Mouse (Mus musculus): ENCODE data around the gene Gm10722. TPM values are rescaled to one million over a fixed set of nuclear protein-coding genes. Genes with fewer than 3 reads are reported as not detected.
"Not testable (repeated sequence)": the region's sequence is repeated elsewhere in the genome, so short reads cannot be mapped to it uniquely, and the experiment has no call there.

The Gm10722 gene
- not detected in 2 replicates for polyA plus RNA-seq (2015; fragmentation: Nextera tagmentation; extraction: Ambion mirVana)

DNA sequence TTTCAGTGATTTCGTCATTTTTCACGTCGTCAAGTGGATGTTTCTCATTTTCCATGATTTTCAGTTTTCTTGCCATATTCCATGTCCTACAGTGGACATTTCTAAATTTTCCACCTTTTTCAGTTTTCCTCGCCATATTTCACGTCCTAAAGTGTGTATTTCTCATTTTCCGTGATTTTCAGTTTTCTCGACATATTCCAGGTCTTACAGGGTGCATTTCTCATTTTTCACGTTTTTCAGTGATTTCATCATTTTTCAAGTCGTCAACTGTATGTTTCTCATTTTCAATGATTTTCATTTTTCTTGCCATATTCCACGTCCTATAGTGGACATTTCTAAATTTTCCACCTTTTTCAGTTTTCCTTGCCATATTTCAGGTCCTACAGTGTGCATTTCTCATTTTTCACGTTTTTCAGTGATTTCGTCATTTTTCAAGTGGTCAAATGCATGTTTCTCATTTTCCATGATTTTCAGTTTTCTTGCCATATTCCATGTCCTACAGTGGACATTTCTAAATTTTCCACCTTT, at the start of gene Gm10722:
TSS of gene Gm10722 (plus strand) at position 478 of the 528 bp plus-strand sequence.
- not testable (repeated sequence) for H3K9ac ChIP-seq; H3K4me1 ChIP-seq (replicated peaks); H3K9me3 ChIP-seq; H3K36me3 ChIP-seq; H3K4me2 ChIP-seq; ATAC-seq (ENCODE audit: low read depth); H3K27ac ChIP-seq (replicated peaks); H3K4me3 ChIP-seq; H3K27me3 ChIP-seq
- 75% methylated on average over 12 of the region's 12 CpGs for WGBS

DNA sequence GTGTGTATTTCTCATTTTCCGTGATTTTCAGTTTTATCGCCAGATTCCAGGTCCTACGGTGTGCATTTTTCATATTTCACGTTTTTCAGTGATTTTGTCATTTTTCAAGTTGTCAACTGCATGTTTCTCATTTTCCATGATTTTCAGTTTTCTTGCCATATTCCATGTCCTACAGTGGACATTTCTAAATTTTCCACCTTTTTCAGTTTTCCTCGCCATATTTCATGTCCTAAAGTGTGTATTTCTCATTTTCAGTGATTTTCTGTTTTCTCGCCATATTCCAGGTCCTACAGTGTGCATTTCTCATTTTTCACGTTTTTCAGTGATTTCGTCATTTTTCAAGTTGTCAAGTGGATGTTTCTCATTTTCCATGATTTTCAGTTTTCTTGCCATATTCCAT, 284 bp downstream of the Gm10722 start:
- not testable (repeated sequence) for ATAC-seq (ENCODE audit: low read depth)
- 64% methylated on average over 8 of the region's 8 CpGs for WGBS

DNA sequence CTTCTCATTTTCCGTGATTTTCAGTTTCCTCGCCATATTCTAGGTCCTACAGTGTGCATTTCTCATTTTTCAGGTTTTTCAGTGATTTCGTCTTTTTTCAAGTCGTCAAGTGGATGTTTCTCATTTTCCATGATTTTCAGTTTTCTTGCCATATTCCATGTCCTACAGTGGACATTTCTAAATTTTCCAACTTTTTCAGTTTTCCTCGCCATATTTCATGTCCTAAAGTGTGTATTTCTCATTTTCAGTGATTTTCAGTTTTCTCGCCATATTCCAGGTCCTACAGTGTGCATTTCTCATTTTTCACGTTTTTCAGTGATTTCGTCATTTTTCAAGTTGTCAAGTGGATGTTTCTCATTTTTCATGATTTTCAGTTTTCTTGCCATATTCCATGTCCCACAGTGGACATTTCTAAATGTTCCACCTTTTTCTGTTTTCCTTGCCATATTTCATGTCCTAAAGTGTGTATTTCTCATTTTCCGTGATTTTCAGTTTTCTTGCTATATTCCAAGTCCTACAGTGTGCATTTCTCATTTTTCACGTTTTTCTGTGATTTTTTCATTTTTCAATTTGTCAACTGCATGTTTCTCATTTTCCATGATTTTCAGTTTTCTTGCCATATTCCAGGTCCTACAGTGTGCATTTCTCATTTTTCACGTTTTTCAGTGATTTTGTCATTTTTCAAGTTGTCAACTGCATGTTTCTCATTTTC, 1.4 kb downstream of the Gm10722 start:
- H3K27me3 ChIP-seq; H3K4me2 ChIP-seq; H3K9ac ChIP-seq; H3K36me3 ChIP-seq; H3K27ac ChIP-seq (replicated peaks); H3K4me1 ChIP-seq (replicated peaks); H3K9me3 ChIP-seq; H3K4me3 ChIP-seq: not testable (repeated sequence)
- peak; percentile 91 for ATAC-seq (ENCODE audit: low read depth)
- WGBS, result 69% methylated on average over 9 of the region's 11 CpGs

More for the DNA sequence above, 284 bp downstream of the Gm10722 start:
- not testable (repeated sequence) for H3K27ac ChIP-seq (replicated peaks); H3K4me2 ChIP-seq; H3K4me1 ChIP-seq (replicated peaks); H3K27me3 ChIP-seq; H3K4me3 ChIP-seq; H3K9ac ChIP-seq; H3K9me3 ChIP-seq; H3K36me3 ChIP-seq

DNA sequence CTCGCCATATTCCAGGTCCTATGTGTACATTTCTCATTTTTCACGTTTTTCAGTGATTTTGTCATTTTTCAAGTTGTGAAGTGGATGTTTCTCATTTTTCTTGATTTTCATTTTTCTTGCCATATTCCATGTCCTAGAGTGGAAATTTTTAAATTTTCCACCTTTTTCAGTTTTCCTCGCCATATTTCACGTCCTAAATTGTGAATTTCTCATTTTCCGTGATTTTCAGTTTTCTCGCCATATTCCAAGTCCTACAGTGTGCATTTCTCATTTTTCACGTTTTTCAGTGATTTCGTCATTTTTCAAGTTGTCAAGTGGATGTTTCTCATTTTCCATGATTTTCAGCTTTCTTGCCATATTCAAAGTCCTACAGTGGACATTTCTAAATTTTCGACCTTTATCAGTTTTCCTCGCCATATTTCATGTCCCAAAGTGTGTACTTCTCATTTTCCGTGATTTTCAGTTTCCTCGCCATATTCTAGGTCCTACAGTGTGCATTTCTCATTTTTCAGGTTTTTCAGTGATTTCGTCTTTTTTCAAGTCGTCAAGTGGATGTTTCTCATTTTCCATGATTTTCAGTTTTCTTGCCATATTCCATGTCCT, 2.2 kb downstream of the Gm10722 start, which contains the start of gene Gm11168:
TSS of gene Gm11168 (plus strand) at position 553 of the 603 bp plus-strand sequence.
- H3K4me3 ChIP-seq; H3K27ac ChIP-seq (replicated peaks); H3K27me3 ChIP-seq; H3K9me3 ChIP-seq; H3K36me3 ChIP-seq; H3K4me1 ChIP-seq (replicated peaks); H3K9ac ChIP-seq; ATAC-seq (ENCODE audit: low read depth); H3K4me2 ChIP-seq: not testable (repeated sequence)
- WGBS, result 73% methylated on average over 6 of the region's 14 CpGs

DNA sequence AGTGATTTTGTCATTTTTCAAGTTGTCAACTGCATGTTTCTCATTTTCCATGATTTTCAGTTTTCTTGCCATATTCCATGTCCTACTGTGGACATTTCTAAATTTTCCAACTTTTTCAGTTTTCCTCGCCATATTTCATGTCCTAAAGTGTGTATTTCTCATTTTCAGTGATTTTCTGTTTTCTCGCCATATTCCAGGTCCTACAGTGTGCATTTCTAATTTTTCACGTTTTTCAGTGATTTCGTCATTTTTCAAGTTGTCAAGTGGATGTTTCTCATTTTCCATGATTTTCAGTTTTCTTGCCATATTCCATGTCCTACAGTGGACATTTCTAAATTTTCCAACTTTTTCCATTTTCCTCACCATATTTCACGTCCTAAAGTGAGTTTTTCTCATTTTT, 5.5 kb downstream of the Gm10722 start:
- H3K4me3 ChIP-seq; H3K27ac ChIP-seq (replicated peaks); H3K4me2 ChIP-seq; H3K4me1 ChIP-seq (replicated peaks); ATAC-seq (ENCODE audit: low read depth); H3K27me3 ChIP-seq; H3K36me3 ChIP-seq; H3K9ac ChIP-seq: not testable (repeated sequence)
- H3K9me3 ChIP-seq, result peaks cover 11% of the 10 kb centered on the region
- WGBS, result 88% methylated on average over 1 of the region's 5 CpGs

DNA sequence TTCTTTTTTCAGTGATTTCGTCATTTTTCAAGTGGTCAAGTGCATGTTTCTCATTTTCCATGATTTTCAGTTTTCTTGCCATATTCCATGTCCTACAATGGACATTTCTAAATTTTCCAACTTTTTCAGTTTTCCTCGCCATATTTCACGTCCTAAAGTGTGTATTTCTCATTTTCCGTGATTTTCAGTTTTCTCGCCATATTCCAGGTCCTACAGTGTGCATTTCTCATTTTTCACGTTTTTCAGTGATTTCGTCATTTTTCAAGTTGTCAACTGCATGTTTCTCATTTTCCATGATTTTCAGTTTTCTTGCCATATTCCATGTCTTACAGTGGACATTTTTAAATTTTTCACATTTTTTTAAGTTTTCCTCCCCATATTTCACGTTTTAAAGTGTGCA, 5.9 kb downstream of the Gm10722 start:
- peak; percentile 78 for ATAC-seq (ENCODE audit: low read depth)
- H3K9me3 ChIP-seq, result peaks cover 11% of the 10 kb centered on the region

DNA sequence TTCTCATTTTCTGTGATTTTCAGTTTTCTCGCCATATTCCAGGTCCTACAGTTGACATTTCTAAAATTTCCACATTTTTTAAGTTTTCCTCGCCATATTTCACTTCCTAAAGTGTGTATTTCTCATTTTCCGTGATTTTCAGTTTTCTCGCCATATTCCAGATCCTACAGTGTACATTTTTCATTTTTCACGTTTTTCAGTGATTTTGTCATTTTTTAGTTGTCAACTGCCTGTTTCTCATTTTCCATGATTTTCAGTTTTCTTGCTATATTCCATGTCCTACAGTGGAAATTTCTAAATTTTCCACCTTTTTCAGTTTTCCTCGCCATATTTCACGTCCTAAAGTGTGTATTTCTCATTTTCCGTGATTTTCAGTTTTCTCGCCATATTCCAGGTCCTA, 6.5 kb downstream of the Gm10722 start:
- not testable (repeated sequence) for H3K36me3 ChIP-seq; H3K27ac ChIP-seq (replicated peaks); H3K9ac ChIP-seq; H3K4me1 ChIP-seq (replicated peaks); H3K27me3 ChIP-seq; H3K9me3 ChIP-seq; H3K4me2 ChIP-seq; H3K4me3 ChIP-seq
- ATAC-seq (ENCODE audit: low read depth), result peak; percentile 41; the same call in 1 of the 2 replicates
- 71% methylated on average over 8 of the region's 9 CpGs for WGBS

More for the DNA sequence above, 5.9 kb downstream of the Gm10722 start:
- H3K27ac ChIP-seq (replicated peaks); H3K36me3 ChIP-seq; H3K9ac ChIP-seq; H3K4me1 ChIP-seq (replicated peaks); H3K27me3 ChIP-seq; H3K4me3 ChIP-seq; H3K4me2 ChIP-seq: not testable (repeated sequence)
- 71% methylated on average over 8 of the region's 8 CpGs for WGBS

DNA sequence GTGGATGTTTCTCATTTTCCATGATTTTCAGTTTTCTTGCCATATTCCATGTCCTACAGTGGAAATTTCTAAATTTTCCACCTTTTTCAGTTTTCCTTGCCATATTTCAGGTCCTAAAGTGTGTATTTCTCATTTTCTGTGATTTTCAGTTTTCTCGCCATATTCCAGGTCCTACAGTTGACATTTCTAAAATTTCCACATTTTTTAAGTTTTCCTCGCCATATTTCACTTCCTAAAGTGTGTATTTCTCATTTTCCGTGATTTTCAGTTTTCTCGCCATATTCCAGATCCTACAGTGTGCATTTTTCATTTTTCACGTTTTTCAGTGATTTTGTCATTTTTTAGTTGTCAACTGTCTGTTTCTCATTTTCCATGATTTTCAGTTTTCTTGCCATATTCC, 8.6 kb downstream of the Gm10722 start:
- not testable (repeated sequence) for H3K36me3 ChIP-seq; H3K4me2 ChIP-seq; H3K27me3 ChIP-seq; H3K9ac ChIP-seq; H3K9me3 ChIP-seq; H3K4me3 ChIP-seq; H3K4me1 ChIP-seq (replicated peaks); H3K27ac ChIP-seq (replicated peaks)
- WGBS, result no CpG with 5 or more reads among the region's 5 CpGs
- peak; percentile 41; the same call in 1 of the 2 replicates for ATAC-seq (ENCODE audit: low read depth)

DNA sequence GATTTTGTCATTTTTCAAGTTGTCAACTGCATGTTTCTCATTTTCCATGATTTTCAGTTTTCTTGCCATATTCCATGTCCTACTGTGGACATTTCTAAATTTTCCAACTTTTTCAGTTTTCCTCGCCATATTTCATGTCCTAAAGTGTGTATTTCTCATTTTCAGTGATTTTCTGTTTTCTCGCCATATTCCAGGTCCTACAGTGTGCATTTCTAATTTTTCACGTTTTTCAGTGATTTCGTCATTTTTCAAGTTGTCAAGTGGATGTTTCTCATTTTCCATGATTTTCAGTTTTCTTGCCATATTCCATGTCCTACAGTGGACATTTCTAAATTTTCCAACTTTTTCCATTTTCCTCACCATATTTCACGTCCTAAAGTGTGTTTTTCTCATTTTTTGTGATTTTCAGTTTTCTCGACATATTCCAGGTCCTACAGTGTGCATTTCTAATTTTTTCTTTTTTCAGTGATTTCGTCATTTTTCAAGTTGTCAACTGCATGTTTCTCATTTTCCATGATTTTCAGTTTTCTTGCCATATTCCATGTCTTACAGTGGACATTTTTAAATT, 11.4 kb downstream of the Gm10722 start:
- not testable (repeated sequence) for H3K9me3 ChIP-seq; H3K4me3 ChIP-seq; H3K4me1 ChIP-seq (replicated peaks); H3K36me3 ChIP-seq; H3K9ac ChIP-seq; H3K27ac ChIP-seq (replicated peaks); H3K27me3 ChIP-seq; H3K4me2 ChIP-seq; ATAC-seq (ENCODE audit: low read depth)
- 85% methylated on average over 3 of the region's 7 CpGs for WGBS

DNA sequence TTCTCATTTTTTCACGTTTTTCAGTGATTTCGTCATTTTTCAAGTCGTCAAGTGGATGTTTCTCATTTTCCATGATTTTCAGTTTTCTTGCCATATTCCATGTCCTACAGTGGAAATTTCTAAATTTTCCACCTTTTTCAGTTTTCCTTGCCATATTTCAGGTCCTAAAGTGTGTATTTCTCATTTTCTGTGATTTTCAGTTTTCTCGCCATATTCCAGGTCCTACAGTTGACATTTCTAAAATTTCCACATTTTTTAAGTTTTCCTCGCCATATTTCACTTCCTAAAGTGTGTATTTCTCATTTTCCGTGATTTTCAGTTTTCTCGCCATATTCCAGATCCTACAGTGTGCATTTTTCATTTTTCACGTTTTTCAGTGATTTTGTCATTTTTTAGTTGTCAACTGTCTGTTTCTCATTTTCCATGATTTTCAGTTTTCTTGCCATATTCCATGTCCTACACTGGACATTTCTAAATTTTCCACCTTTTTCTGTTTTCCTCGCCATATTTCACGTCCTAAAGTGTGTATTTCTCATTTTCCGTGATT, 12.1 kb downstream of the Gm10722 start, which contains the start of gene Gm10721:
TSS of gene Gm10721 (plus strand) at position 408 of the 547 bp plus-strand sequence.
- not testable (repeated sequence) for H3K4me1 ChIP-seq (replicated peaks); H3K27me3 ChIP-seq; H3K9ac ChIP-seq; H3K36me3 ChIP-seq; H3K4me2 ChIP-seq; H3K27ac ChIP-seq (replicated peaks); H3K4me3 ChIP-seq; H3K9me3 ChIP-seq
- ATAC-seq (ENCODE audit: low read depth), result peak; percentile 9; the same call in 1 of the 2 replicates
- WGBS, result no CpG with 5 or more reads among the region's 11 CpGs

DNA sequence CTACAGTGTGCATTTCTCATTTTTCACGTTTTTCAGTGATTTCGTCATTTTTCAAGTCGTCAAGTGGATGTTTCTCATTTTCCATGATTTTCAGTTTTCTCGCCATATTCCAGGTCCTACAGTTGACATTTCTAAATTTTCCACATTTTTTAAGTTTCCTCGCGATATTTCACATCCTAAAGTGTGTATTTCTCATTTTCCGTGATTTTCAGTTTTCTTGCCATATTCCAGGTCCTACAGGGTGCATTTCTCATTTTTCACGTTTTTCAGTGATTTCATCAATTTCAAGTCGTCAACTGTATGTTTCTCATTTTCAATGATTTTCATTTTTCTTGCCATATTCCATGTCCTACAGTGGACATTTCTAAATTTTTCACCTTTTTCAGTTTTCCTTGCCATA, 14.6 kb downstream of the Gm10722 start, which contains the start of gene Gm10720:
TSS of gene Gm10720 (plus strand) at position 301 of the 400 bp plus-strand sequence.
- 66% methylated on average over 5 of the region's 9 CpGs for WGBS
- not testable (repeated sequence) for ATAC-seq (ENCODE audit: low read depth); H3K36me3 ChIP-seq; H3K4me3 ChIP-seq; H3K9me3 ChIP-seq; H3K4me1 ChIP-seq (replicated peaks); H3K27me3 ChIP-seq; H3K4me2 ChIP-seq; H3K9ac ChIP-seq; H3K27ac ChIP-seq (replicated peaks)

DNA sequence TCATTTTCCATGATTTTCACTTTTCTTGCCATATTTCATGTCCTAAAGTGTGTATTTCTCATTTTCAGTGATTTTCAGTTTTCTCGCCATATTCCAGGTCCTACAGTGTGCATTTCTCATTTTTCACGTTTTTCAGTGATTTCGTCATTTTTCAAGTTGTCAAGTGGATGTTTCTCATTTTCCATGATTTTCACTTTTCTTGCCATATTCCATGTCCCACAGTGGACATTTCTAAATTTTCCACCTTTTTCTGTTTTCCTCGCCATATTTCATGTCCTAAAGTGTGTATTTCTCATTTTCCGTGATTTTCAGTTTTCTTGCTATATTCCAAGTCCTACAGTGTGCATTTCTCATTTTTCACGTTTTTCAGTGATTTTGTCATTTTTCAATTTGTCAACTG, 15.2 kb downstream of the Gm10722 start:
- WGBS, result 75% methylated on average over 6 of the region's 6 CpGs
- not testable (repeated sequence) for H3K27me3 ChIP-seq; H3K9ac ChIP-seq; H3K36me3 ChIP-seq; H3K4me1 ChIP-seq (replicated peaks); H3K27ac ChIP-seq (replicated peaks); H3K4me2 ChIP-seq; H3K9me3 ChIP-seq; H3K4me3 ChIP-seq; ATAC-seq (ENCODE audit: low read depth)
